Comparison of ENCODE assay signal across 18 mouse cellular contexts in the genomic region with DNA sequence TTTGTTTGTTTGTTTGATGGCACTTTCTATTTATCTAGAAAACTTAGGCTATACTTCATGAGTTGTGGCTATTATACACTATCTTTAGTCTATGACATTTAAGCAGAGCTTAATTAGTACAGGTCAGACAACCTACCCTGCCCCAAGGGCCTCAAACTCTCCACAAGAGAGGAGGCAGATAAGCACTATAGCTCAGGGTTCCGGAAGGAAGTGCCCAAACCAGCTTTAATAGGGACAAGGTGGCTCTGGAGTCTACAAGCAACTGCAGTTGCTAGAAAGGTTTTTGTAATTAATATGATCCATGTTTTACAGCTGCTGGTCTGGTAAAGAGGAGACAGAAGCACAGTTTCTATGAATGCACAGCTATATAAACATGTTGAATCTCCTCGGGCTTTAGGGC.
"Had no signal": no experiment of that assay in that cellular context is flagged by ENCODE, and none has a peak within 500 bp of the region (broad histone marks: within the 10 kb centered on the region; RNA-seq: fewer than 3 reads in every experiment).

No protein-coding gene starts in this region.

- H3K36me3 ChIP-seq: liver, embryonic 13.5 days; neural tube, embryonic 12.5 days; neural tube, embryonic 15.5 days had no signal

- H3K9ac ChIP-seq: liver, embryonic 13.5 days; neural tube, embryonic 12.5 days; neural tube, embryonic 15.5 days had no signal

- H3K4me3 ChIP-seq: layer of hippocampus, adult 2 months; liver, embryonic 13.5 days; neural tube, embryonic 12.5 days; neural tube, embryonic 15.5 days had no signal

- H3K27ac ChIP-seq: kidney, postnatal 0 days; layer of hippocampus, adult 2 months; liver, embryonic 13.5 days; neural tube, embryonic 12.5 days; neural tube, embryonic 15.5 days; stomach, postnatal 0 days had no signal

- DNase-seq: kidney, postnatal 25 days; layer of hippocampus, adult 9-11 months; liver, embryonic 13.5 days; lung, adult 2 months; lung, postnatal 14 days; lung, postnatal 4 days; midbrain, embryonic 14.5 days; right cerebral cortex, adult 18-20 months; right cerebral cortex, postnatal 14 days; right cerebral cortex, postnatal 4 days; thymus, adult 2 months; thymus, postnatal 25 days had no signal

- H3K4me2 ChIP-seq: liver, embryonic 13.5 days; midbrain, embryonic 11.5 days; neural tube, embryonic 12.5 days; neural tube, embryonic 15.5 days had no signal

- H3K9me3 ChIP-seq: liver, embryonic 13.5 days; neural tube, embryonic 12.5 days; neural tube, embryonic 15.5 days had no signal

- H3K27me3 ChIP-seq: liver, embryonic 13.5 days; neural tube, embryonic 12.5 days; neural tube, embryonic 15.5 days had no signal
